Mouse (Mus musculus) limb, embryonic 10.5 days (tissue): Measurements from ENCODE around the gene Wdfy3. TPM values are rescaled to one million over a fixed set of nuclear protein-coding genes. Genes with fewer than 3 reads are reported as not detected.
"Not testable (repeated sequence)": the region's sequence is repeated elsewhere in the genome, so short reads cannot be mapped to it uniquely, and the experiment has no call there.

ENCODE experiments used
- DNase-seq: peaks from one replicate; pipeline ENCODE4 v3.0.0-alpha.2; 2017; ENCODE audit warnings: low spot score
- H3K27ac ChIP-seq: fragments of 300-500 bp; sonication (generic); 2 replicates; pipeline ENCODE4 v1.5.1; 2016; ENCODE audit warnings: mild to moderate bottlenecking
- H3K27me3 ChIP-seq: fragments of 300-500 bp; sonication (generic); 2 replicates; pipeline ENCODE4 v1.6.1; 2016; ENCODE audit warnings: low read depth, mild to moderate bottlenecking; ENCODE audit not compliant: poor library complexity, severe bottlenecking
- H3K36me3 ChIP-seq: fragments of 300-500 bp; sonication (generic); 2 replicates; pipeline ENCODE4 v1.6.1; 2016; ENCODE audit warnings: mild to moderate bottlenecking, moderate library complexity
- H3K4me1 ChIP-seq: fragments of 300-500 bp; sonication (generic); 2 replicates; pipeline ENCODE4 v1.6.1; 2016
- H3K4me3 ChIP-seq: fragments of 300-500 bp; sonication (generic); 2 replicates; pipeline ENCODE4 v1.5.1; 2016; ENCODE audit warnings: mild to moderate bottlenecking, moderate library complexity
- H3K9me3 ChIP-seq: fragments of 300-500 bp; sonication (generic); replicated peaks from 2 replicates; pipeline ENCODE4 v1.6.1; 2016; ENCODE audit warnings: mild to moderate bottlenecking
- WGBS: fragments of 180-500 bp; shearing (Covaris S2); methylation state at CpG from one replicate; pipeline ENCODE4 v1.1.7; 2016; 5-methylcytosine and 5-hydroxymethylcytosine counted together
- polyA plus RNA-seq: library from polyadenylated mRNA; unstranded; fragments of >200 nt; fragmentation: Nextera tagmentation; extraction: Ambion mirVana; gene quantifications from 2 replicates; pipeline ENCODE4 v1.2.1, GENCODE M21; 2016

Wdfy3 gene
- polyA plus RNA-seq, 1 experiment from 2014 or later, result 15.8 TPM

- Histone ChIP-seq H3K4me3 (no peak overlapping the region), H3K27me3 (no peaks in the 10 kb centered on the region), H3K36me3 (peaks cover 12% of the 10 kb centered on the region), H3K9me3 (no peaks in the 10 kb centered on the region), H3K4me1 (0 out of 2 replicates have a peak, but pooled peaks cover 2% of the 10 kb centered on the region), H3K27ac (no peak overlapping the region)
- no peak for DNase-seq
- WGBS, result 83% methylated on average over 3 of the region's 3 CpGs
Measured at GRCm38 (mm10) chr5:101986694-101987093, 83.0 kb downstream of the Wdfy3 start.

GRCm38 (mm10) chr5:101982239-101982638 is 87.5 kb downstream of the Wdfy3 start:
- H3K27me3 ChIP-seq, result no peaks in the 10 kb centered on the region

GRCm38 (mm10) chr5:101979594-101979993 is 90.1 kb downstream of the Wdfy3 start:
- Histone ChIP-seq H3K4me3 (no peak overlapping the region), H3K9me3 (no peaks in the 10 kb centered on the region), H3K27me3 (no peaks in the 10 kb centered on the region), H3K36me3 (peaks cover 51% of the 10 kb centered on the region), H3K4me1 (no peaks in the 10 kb centered on the region), H3K27ac (no peak overlapping the region)
- DNase-seq, result no peak
- 94% methylated on average over 6 of the region's 6 CpGs for WGBS

More at GRCm38 (mm10) chr5:101982239-101982638, 87.5 kb downstream of the Wdfy3 start:
- H3K4me1 ChIP-seq, result no peaks in the 10 kb centered on the region
- H3K4me3 ChIP-seq, result no peak overlapping the region
- 88% methylated on average over 5 of the region's 5 CpGs for whole genome bisulfite sequencing
- H3K9me3 ChIP-seq, result no peaks in the 10 kb centered on the region
- no peak for DNase-seq
- peaks cover 49% of the 10 kb centered on the region for H3K36me3 ChIP-seq
- H3K27ac ChIP-seq, result no peak overlapping the region

- H3K4me1 ChIP-seq, result peaks cover 26% of the 10 kb centered on the region
- H3K9me3 ChIP-seq, H3K27me3 ChIP-seq, H3K4me3 ChIP-seq, DNase-seq, H3K27ac ChIP-seq: not testable (repeated sequence)
- WGBS, result 78% methylated on average over 4 of the region's 4 CpGs
- peaks cover 18% of the 10 kb centered on the region for H3K36me3 ChIP-seq
Measured at GRCm38 (mm10) chr5:101972594-101972993, 97.1 kb downstream of the Wdfy3 start.

- Histone ChIP-seq H3K27ac (peak overlapping the region; percentile 64), H3K27me3 (no peaks in the 10 kb centered on the region), H3K9me3 (no peaks in the 10 kb centered on the region), H3K4me1 (peaks cover 29% of the 10 kb centered on the region), H3K36me3 (peaks cover 32% of the 10 kb centered on the region), H3K4me3 (no peak overlapping the region)
- 53% methylated on average over 12 of the region's 12 CpGs for WGBS
- DNase-seq, result peak; percentile 34
Measured at GRCm38 (mm10) chr5:101968153-101968851, 101.4 kb downstream of the Wdfy3 start.

GRCm38 (mm10) chr5:101967832-101968152 is 101.9 kb downstream of the Wdfy3 start:
- no peak for DNase-seq
- H3K36me3 ChIP-seq, result peaks cover 34% of the 10 kb centered on the region
- H3K27me3 ChIP-seq, result no peaks in the 10 kb centered on the region
- H3K27ac ChIP-seq, result peak overlapping the region; percentile 64
- no peak overlapping the region for H3K4me3 ChIP-seq
- WGBS, result 38% methylated on average over 2 of the region's 2 CpGs
- H3K4me1 ChIP-seq, result peaks cover 29% of the 10 kb centered on the region
- no peaks in the 10 kb centered on the region for H3K9me3 ChIP-seq

- H3K9me3 ChIP-seq, result no peaks in the 10 kb centered on the region
- H3K27ac ChIP-seq, result no peak overlapping the region
- H3K4me3 ChIP-seq, result no peak overlapping the region
- no peak for DNase-seq
- H3K4me1 ChIP-seq, result peaks cover 5% of the 10 kb centered on the region
- WGBS, result 97% methylated on average over 4 of the region's 4 CpGs
- no peaks in the 10 kb centered on the region for H3K27me3 ChIP-seq
- peaks cover 61% of the 10 kb centered on the region for H3K36me3 ChIP-seq
Measured at GRCm38 (mm10) chr5:101962824-101963223, 106.9 kb downstream of the Wdfy3 start.

- peaks cover 69% of the 10 kb centered on the region for H3K36me3 ChIP-seq
Measured at GRCm38 (mm10) chr5:101959369-101959768, 110.4 kb downstream of the Wdfy3 start.

GRCm38 (mm10) chr5:101958941-101959340 is 110.8 kb downstream of the Wdfy3 start:
- Histone ChIP-seq H3K36me3 (peaks cover 73% of the 10 kb centered on the region), H3K27ac (no peak overlapping the region), H3K4me1 (peaks cover 10% of the 10 kb centered on the region; the same call in 1 of the 2 replicates), H3K4me3 (no peak overlapping the region), H3K9me3 (no peaks in the 10 kb centered on the region), H3K27me3 (no peaks in the 10 kb centered on the region)
- 93% methylated on average over 4 of the region's 4 CpGs for WGBS
- DNase-seq, result no peak

More at GRCm38 (mm10) chr5:101959369-101959768, 110.4 kb downstream of the Wdfy3 start:
- DNase-seq, result no peak
- H3K4me3 ChIP-seq, result no peak overlapping the region
- peaks cover 10% of the 10 kb centered on the region; the same call in 1 of the 2 replicates for H3K4me1 ChIP-seq
- H3K27me3 ChIP-seq, result no peaks in the 10 kb centered on the region
- no peaks in the 10 kb centered on the region for H3K9me3 ChIP-seq
- H3K27ac ChIP-seq, result no peak overlapping the region
- WGBS, result 97% methylated on average over 13 of the region's 13 CpGs

- Histone ChIP-seq H3K27ac (no peak overlapping the region), H3K36me3 (peaks cover 83% of the 10 kb centered on the region), H3K9me3 (no peaks in the 10 kb centered on the region), H3K27me3 (no peaks in the 10 kb centered on the region), H3K4me1 (peaks cover 10% of the 10 kb centered on the region; the same call in 1 of the 2 replicates), H3K4me3 (no peak overlapping the region)
- DNase-seq, result no peak
- WGBS, result 92% methylated on average over 8 of the region's 8 CpGs
Measured at GRCm38 (mm10) chr5:101957419-101957818, 112.3 kb downstream of the Wdfy3 start.

GRCm38 (mm10) chr5:101954393-101955340 is 115.1 kb downstream of the Wdfy3 start:
- H3K27me3 ChIP-seq, result no peaks in the 10 kb centered on the region
- no peak for DNase-seq
- H3K9me3 ChIP-seq, result no peaks in the 10 kb centered on the region
- WGBS, result 85% methylated on average over 16 of the region's 16 CpGs
- H3K27ac ChIP-seq, result no peak overlapping the region
- H3K36me3 ChIP-seq, result peaks cover 88% of the 10 kb centered on the region
- H3K4me3 ChIP-seq, result no peak overlapping the region
- peaks cover 10% of the 10 kb centered on the region; the same call in 1 of the 2 replicates for H3K4me1 ChIP-seq

GRCm38 (mm10) chr5:101951918-101952317 is 117.8 kb downstream of the Wdfy3 start:
- Histone ChIP-seq H3K4me1 (peaks cover 13% of the 10 kb centered on the region; the same call in 1 of the 2 replicates), H3K36me3 (peaks cover 95% of the 10 kb centered on the region), H3K27me3 (no peaks in the 10 kb centered on the region), H3K27ac (no peak overlapping the region), H3K4me3 (no peak overlapping the region), H3K9me3 (no peaks in the 10 kb centered on the region)
- DNase-seq, result no peak
- 90% methylated on average over 1 of the region's 1 CpGs for WGBS

GRCm38 (mm10) chr5:101949323-101949722 is 120.4 kb downstream of the Wdfy3 start:
- Histone ChIP-seq H3K27me3 (no peaks in the 10 kb centered on the region), H3K9me3 (no peaks in the 10 kb centered on the region), H3K4me1 (0 out of 2 replicates have a peak, but pooled peaks cover 3% of the 10 kb centered on the region), H3K27ac (no peak overlapping the region), H3K4me3 (no peak overlapping the region), H3K36me3 (peaks cover 93% of the 10 kb centered on the region)
- DNase-seq, result no peak
- 49% methylated on average over 8 of the region's 8 CpGs for WGBS
